Mouse (Mus musculus): ENCODE measurements around the gene 1700016K19Rik. TPM values are rescaled to one million over a fixed set of nuclear protein-coding genes. Genes with fewer than 3 reads are reported as not detected.
"Not testable (repeated sequence)": the region's sequence is repeated elsewhere in the genome, so short reads cannot be mapped to it uniquely, and the experiment has no call there.

1700016K19Rik gene
- total RNA-seq, 2 experiments from 2014 or later = 1.5 to 2.1 TPM

GRCm38 (mm10) chr11:75992481-75992880, 7.2 kb upstream of the 1700016K19Rik start:
- TF ChIP-seq CTCF (conservative IDR thresholded peaks at IDR 0.05) = no peak
- H3K4me3 ChIP-seq = no peak overlapping the region
- H3K27ac ChIP-seq = peak overlapping the region; percentile 21; the same call in 1 of the 2 replicates
- no peak for DNase-seq (ENCODE audit: low spot score in 2 of 2)

GRCm38 (mm10) chr11:75994357-75994756, 5.4 kb upstream of the 1700016K19Rik start:
- TF ChIP-seq CTCF (conservative IDR thresholded peaks at IDR 0.05) = no peak
- H3K27ac ChIP-seq = no peak overlapping the region

GRCm38 (mm10) chr11:76000701-76001100, 989 bp downstream of the 1700016K19Rik start:
- no peak for DNase-seq (ENCODE audit: low spot score in 2 of 2)

More at GRCm38 (mm10) chr11:75994357-75994756, 5.4 kb upstream of the 1700016K19Rik start:
- DNase-seq (ENCODE audit: low spot score in 2 of 2) = no peak
- no peak overlapping the region for H3K4me3 ChIP-seq

GRCm38 (mm10) chr11:76001237-76001878, 1.6 kb downstream of the 1700016K19Rik start:
- peak; percentile 70 for TF ChIP-seq CTCF (conservative IDR thresholded peaks at IDR 0.05)
- no peak for DNase-seq (ENCODE audit: low spot score in 2 of 2)
- H3K4me3 ChIP-seq = no peak overlapping the region
- H3K27ac ChIP-seq = no peak overlapping the region

More at GRCm38 (mm10) chr11:76000701-76001100, 989 bp downstream of the 1700016K19Rik start:
- Histone ChIP-seq H3K27ac (no peak overlapping the region), H3K4me3 (no peak overlapping the region)
- no peak for TF ChIP-seq CTCF (conservative IDR thresholded peaks at IDR 0.05)

GRCm38 (mm10) chr11:76004276-76004675, 4.6 kb downstream of the 1700016K19Rik start:
- H3K27ac ChIP-seq; DNase-seq (ENCODE audit: low spot score in 2 of 2); H3K4me3 ChIP-seq: not testable (repeated sequence)

- no peak for DNase-seq (ENCODE audit: low spot score in 2 of 2)
- TF ChIP-seq CTCF (conservative IDR thresholded peaks at IDR 0.05) = no peak
- no peak overlapping the region for H3K4me3 ChIP-seq
- H3K27ac ChIP-seq = no peak overlapping the region
Measured at GRCm38 (mm10) chr11:76008162-76008561, 8.4 kb downstream of the 1700016K19Rik start.

- Histone ChIP-seq H3K27ac (no peak overlapping the region), H3K4me3 (no peak overlapping the region)
- DNase-seq (ENCODE audit: low spot score in 2 of 2) = no peak
- TF ChIP-seq CTCF (conservative IDR thresholded peaks at IDR 0.05) = no peak
Measured at GRCm38 (mm10) chr11:76009101-76009500, 9.4 kb downstream of the 1700016K19Rik start.

GRCm38 (mm10) chr11:76010838-76011624, 11.3 kb downstream of the 1700016K19Rik start:
- Histone ChIP-seq H3K4me3 (no peak overlapping the region), H3K27ac (no peak overlapping the region)
- DNase-seq (ENCODE audit: low spot score in 2 of 2) = no peak
- no peak for TF ChIP-seq CTCF (conservative IDR thresholded peaks at IDR 0.05)

- DNase-seq (ENCODE audit: low spot score in 2 of 2) = no peak
- H3K4me3 ChIP-seq = no peak overlapping the region
- no peak for TF ChIP-seq CTCF (conservative IDR thresholded peaks at IDR 0.05)
- no peak overlapping the region for H3K27ac ChIP-seq
Measured at GRCm38 (mm10) chr11:76015251-76015650, 15.5 kb downstream of the 1700016K19Rik start.

GRCm38 (mm10) chr11:76015814-76016213, 16.1 kb downstream of the 1700016K19Rik start:
- no peak for DNase-seq (ENCODE audit: low spot score in 2 of 2)
- Histone ChIP-seq H3K4me3 (no peak overlapping the region), H3K27ac (no peak overlapping the region)
- TF ChIP-seq CTCF (conservative IDR thresholded peaks at IDR 0.05) = no peak

GRCm38 (mm10) chr11:76019879-76020278, 20.2 kb downstream of the 1700016K19Rik start:
- H3K4me3 ChIP-seq = no peak overlapping the region
- no peak for DNase-seq (ENCODE audit: low spot score in 2 of 2)
- TF ChIP-seq CTCF (conservative IDR thresholded peaks at IDR 0.05) = no peak
- no peak overlapping the region for H3K27ac ChIP-seq

GRCm38 (mm10) chr11:76020916-76021315, 21.2 kb downstream of the 1700016K19Rik start:
- no peak for TF ChIP-seq CTCF (conservative IDR thresholded peaks at IDR 0.05)
- H3K4me3 ChIP-seq = no peak overlapping the region
- DNase-seq (ENCODE audit: low spot score in 2 of 2) = no peak
- no peak overlapping the region for H3K27ac ChIP-seq

- H3K4me3 ChIP-seq = no peak overlapping the region
- no peak for DNase-seq (ENCODE audit: low spot score in 2 of 2)
- no peak overlapping the region for H3K27ac ChIP-seq
- TF ChIP-seq CTCF (conservative IDR thresholded peaks at IDR 0.05) = no peak
Measured at GRCm38 (mm10) chr11:76025080-76025583, 25.4 kb downstream of the 1700016K19Rik start.
